Mouse (Mus musculus) ES-E14 (cell line): ENCODE measurements around the gene Cep63. TPM values are rescaled to one million over a fixed set of nuclear protein-coding genes. Genes with fewer than 3 reads are reported as not detected.
A peak's percentile ranks its signal among the peaks of the same experiment; 100 is the strongest.

ENCODE experiments used
- DNase-seq: peaks from one replicate; pipeline ENCODE4 v3.0.0-alpha.2; 2013; ENCODE audit warnings: low read depth, low spot score
- H3K27ac ChIP-seq: 2 replicates; pipeline ENCODE4 v1.5.1; 2012; ENCODE audit warnings: low read depth, mild to moderate bottlenecking, low read length, moderate library complexity, mixed read lengths; ENCODE audit not compliant: poor library complexity, insufficient read depth, severe bottlenecking
- H3K36me3 ChIP-seq: 2 replicates; pipeline ENCODE4 v1.6.1; 2012; ENCODE audit warnings: mild to moderate bottlenecking, low read length, moderate library complexity, mixed read lengths; ENCODE audit not compliant: control insufficient read depth, poor library complexity, insufficient read depth, severe bottlenecking
- H3K4me1 ChIP-seq, 2 experiments: fragments of 150-350 bp in 1 of 2; sonication (generic) in 1 of 2; 2 replicates each; pipeline ENCODE4 v1.6.1; 2012; ENCODE audit warnings: low read length in 2 of 2, mild to moderate bottlenecking in 1 of 2, mixed read lengths in 1 of 2; ENCODE audit not compliant: control insufficient read depth in 2 of 2, insufficient read depth in 2 of 2, poor library complexity in 1 of 2
- H3K4me3 ChIP-seq, 2 experiments: fragments of 150-350 bp in 1 of 2; sonication (generic) in 1 of 2; 2 replicates each; pipeline ENCODE4 v1.5.1; 2012; ENCODE audit warnings: low read length in 2 of 2, low read depth in 1 of 2, mild to moderate bottlenecking in 1 of 2, mixed read lengths in 1 of 2; ENCODE audit not compliant: insufficient read depth in 1 of 2, poor library complexity in 1 of 2, severe bottlenecking in 1 of 2
- H3K9ac ChIP-seq: 2 replicates; pipeline ENCODE4 v1.6.1; 2012; ENCODE audit warnings: low read depth, mild to moderate bottlenecking, low read length, mixed read lengths; ENCODE audit not compliant: poor library complexity, insufficient read depth, severe bottlenecking
- H3K9me3 ChIP-seq: fragments of 150-350 bp; sonication (generic); 2 replicates; pipeline ENCODE4 v1.6.1; 2012; ENCODE audit warnings: low read depth, mild to moderate bottlenecking, low read length; ENCODE audit not compliant: control insufficient read depth, insufficient read depth
- CHD2 ChIP-seq: IDR thresholded peaks from 2 replicates; pipeline ENCODE4 v1.6.1; 2014; ENCODE audit warnings: mild to moderate bottlenecking, low read depth, low read length, inconsistent platforms
- HCFC1 ChIP-seq: IDR thresholded peaks from 2 replicates; pipeline ENCODE4 v1.6.1; 2012; ENCODE audit warnings: low read length, inconsistent platforms, borderline replicate concordance; ENCODE audit not compliant: insufficient read depth
- MAFK ChIP-seq: IDR thresholded peaks from 2 replicates; pipeline ENCODE4 v1.6.1; 2014; ENCODE audit warnings: mild to moderate bottlenecking, low read depth, low read length, inconsistent platforms; ENCODE audit not compliant: insufficient read depth
- ZC3H11A ChIP-seq: IDR thresholded peaks from 2 replicates; pipeline ENCODE4 v1.6.1; 2012; ENCODE audit warnings: low read depth, mild to moderate bottlenecking, inconsistent platforms, low read length, borderline replicate concordance
- ZNF384 ChIP-seq: IDR thresholded peaks from 2 replicates; pipeline ENCODE4 v1.6.1; 2012; ENCODE audit warnings: low read depth, low read length, inconsistent platforms
- in situ Hi-C, 2 experiments: fragments of 600-800 bp; cut with MboI; formaldehyde crosslinking; loops; one replicate each; pipeline ENCODE4 v1.15.1; 2025; ENCODE audit warnings: low sequenced_read_pairs in 2 of 2, inconsistent platforms in 1 of 2; ENCODE audit not compliant: unreplicated experiment in 2 of 2
- total RNA-seq: library from RNA; depleted of rRNA; stranded (reverse); fragments of 300-350 nt; gene quantifications from 2 replicates; pipeline ENCODE4 v1.2.3, GENCODE M21; 2012

Gene Cep63
- total RNA-seq, 1 experiment, result 26.1 TPM

- peaks cover 12% of the 10 kb centered on the region; the same call in 1 of the 2 replicates for H3K36me3 ChIP-seq
- in situ Hi-C loops, result loop anchor here in 1 of 2 experiments (10.0 kb wide), 1 partner anchor 232 kb away; no protein-coding TSS in a partner anchor
- no peak overlapping the region for H3K4me3 ChIP-seq
- H3K4me1 ChIP-seq, result peaks cover 0 to 6% of the 10 kb centered on the region in 2 experiments; a peak in 1 of 4 replicates
- no peak overlapping the region for H3K27ac ChIP-seq
- TF ChIP-seq ZC3H11A, result peak; percentile 61
- TF ChIP-seq MAFK, result no peak
- H3K9me3 ChIP-seq, result no peaks in the 10 kb centered on the region
- H3K9ac ChIP-seq, result no peak overlapping the region
- DNase-seq, result peak; percentile 60
These were observed 6.7 kb upstream of the Cep63 start for GRCm38 (mm10) chr9:102632923-102633537.

GRCm38 (mm10) chr9:102632173-102632572, 5.8 kb upstream of the Cep63 start:
- in situ Hi-C loops, result loop anchor here in 1 of 2 experiments (10.0 kb wide), 1 partner anchor 233 kb away; no protein-coding TSS in a partner anchor
- no peak for DNase-seq

GRCm38 (mm10) chr9:102631589-102632147, 5.3 kb upstream of the Cep63 start:
- Histone ChIP-seq H3K4me3 (no peak overlapping the region), H3K4me1 (peaks cover 0 to 1% of the 10 kb centered on the region in 2 experiments; a peak in 1 of 4 replicates), H3K9ac (no peak overlapping the region), H3K27ac (no peak overlapping the region), H3K9me3 (no peaks in the 10 kb centered on the region), H3K36me3 (peaks cover 12% of the 10 kb centered on the region; the same call in 1 of the 2 replicates)
- TF ChIP-seq MAFK, result no peak
- no peak for TF ChIP-seq ZNF384
- no peak for TF ChIP-seq CHD2
- in situ Hi-C loops, result loop anchor here in 1 of 2 experiments (10.0 kb wide), 1 partner anchor 233 kb away; no protein-coding TSS in a partner anchor
- no peak for DNase-seq

More at GRCm38 (mm10) chr9:102632173-102632572, 5.8 kb upstream of the Cep63 start:
- TF ChIP-seq ZC3H11A, result no peak
- TF ChIP-seq MAFK, result no peak
- no peak for TF ChIP-seq HCFC1
- TF ChIP-seq CHD2, result no peak
- TF ChIP-seq ZNF384, result no peak
- Histone ChIP-seq H3K9ac (no peak overlapping the region), H3K4me1 (peaks cover 0 to 6% of the 10 kb centered on the region in 2 experiments; a peak in 1 of 4 replicates), H3K36me3 (peaks cover 12% of the 10 kb centered on the region; the same call in 1 of the 2 replicates), H3K4me3 (no peak overlapping the region), H3K27ac (no peak overlapping the region), H3K9me3 (no peaks in the 10 kb centered on the region)

GRCm38 (mm10) chr9:102629052-102629451, 2.7 kb upstream of the Cep63 start:
- TF ChIP-seq CHD2 (no peak), MAFK (no peak), ZNF384 (no peak), ZC3H11A (no peak), HCFC1 (no peak)
- Histone ChIP-seq H3K27ac (no peak overlapping the region), H3K9ac (no peak overlapping the region), H3K4me1 (peaks cover 2% of the 10 kb centered on the region in 2 experiments; a peak in 1 of 4 replicates), H3K9me3 (no peaks in the 10 kb centered on the region), H3K36me3 (peaks cover 9% of the 10 kb centered on the region; the same call in 1 of the 2 replicates), H3K4me3 (no peak overlapping the region)
- in situ Hi-C loops, result no loop called here
- DNase-seq, result no peak
